Mouse (Mus musculus) lung, adult 2 months (tissue): ENCODE measurements around the gene Srp54b.
"Not testable (repeated sequence)": the region's sequence is repeated elsewhere in the genome, so short reads cannot be mapped to it uniquely, and the experiment has no call there.

Experiments used
- CTCF ChIP-seq: fragments of 200-500 bp; IDR thresholded peaks from 2 replicates; pipeline ENCODE4 v1.5.1; 2011; ENCODE audit warnings: mild to moderate bottlenecking, low read length, control low read depth; ENCODE audit not compliant: insufficient read depth
- POLR2A ChIP-seq: fragments of 200-500 bp; IDR thresholded peaks from 2 replicates; pipeline ENCODE4 v1.6.1; 2011; ENCODE audit warnings: low read depth, mild to moderate bottlenecking, control low read depth, low read length, borderline replicate concordance; ENCODE audit errors: extremely low read depth

DNA sequence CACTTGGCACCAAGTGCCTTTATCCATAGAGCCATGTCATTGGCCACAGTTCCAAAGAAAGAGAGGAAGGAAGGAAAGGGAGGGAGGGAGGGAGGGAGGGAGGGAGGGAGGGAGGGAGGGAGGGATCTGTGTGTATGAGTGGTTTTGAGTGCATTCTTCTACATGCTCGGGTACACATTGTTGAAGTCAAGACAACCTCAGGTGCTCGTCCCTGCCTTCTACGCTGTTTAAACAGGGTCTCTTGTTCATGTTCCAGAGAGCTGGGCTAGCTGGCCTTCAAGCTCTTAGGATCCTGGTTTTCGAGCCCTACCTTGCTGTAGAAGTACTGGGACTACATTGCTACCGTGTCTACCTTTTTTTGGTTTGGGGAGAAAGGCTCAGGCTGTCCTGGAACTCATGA is 34.2 kb downstream of the Srp54b start:
- not testable (repeated sequence) for TF ChIP-seq CTCF, POLR2A
